Mouse (Mus musculus) liver, embryonic 13.5 days (tissue): ENCODE results near the gene Hoxd11. TPM values are rescaled to one million over a fixed set of nuclear protein-coding genes. Genes with fewer than 3 reads are reported as not detected.

Experiments
- ATAC-seq: fragments of 200-750 bp; cut with Nextera tagmentation; 2 replicates; pipeline ENCODE4 v1.8.0; 2017; ENCODE audit warnings: low read depth, mild to moderate bottlenecking, moderate number of reproducible peaks, moderate library complexity
- DNase-seq: peaks from one replicate; pipeline ENCODE4 v3.0.0; 2022
- H3K27ac ChIP-seq: fragments of 300-500 bp; sonication (generic); 2 replicates; pipeline ENCODE4 v1.5.1; 2015; ENCODE audit warnings: moderate library complexity, mild to moderate bottlenecking, inconsistent platforms
- H3K27me3 ChIP-seq: fragments of 300-500 bp; sonication (generic); 2 replicates; pipeline ENCODE4 v1.6.1; 2015; ENCODE audit warnings: mild to moderate bottlenecking, inconsistent platforms
- H3K36me3 ChIP-seq: fragments of 300-500 bp; sonication (generic); 2 replicates; pipeline ENCODE4 v1.6.1; 2015; ENCODE audit warnings: mild to moderate bottlenecking, inconsistent platforms
- H3K4me1 ChIP-seq: fragments of 300-500 bp; sonication (generic); replicated peaks from 2 replicates; pipeline ENCODE4 v1.6.1; 2015; ENCODE audit warnings: inconsistent platforms
- H3K4me2 ChIP-seq: fragments of 300-500 bp; sonication (generic); 2 replicates; pipeline ENCODE4 v1.6.1; 2015; ENCODE audit warnings: inconsistent platforms, mild to moderate bottlenecking, moderate library complexity
- H3K4me3 ChIP-seq: fragments of 300-500 bp; sonication (generic); replicated peaks from 2 replicates; pipeline ENCODE4 v1.5.1; 2015; ENCODE audit warnings: mild to moderate bottlenecking, inconsistent platforms
- H3K9ac ChIP-seq: fragments of 300-500 bp; sonication (generic); 2 replicates; pipeline ENCODE4 v1.6.1; 2015; ENCODE audit warnings: mild to moderate bottlenecking, inconsistent platforms
- H3K9me3 ChIP-seq: fragments of 300-500 bp; sonication (generic); replicated peaks from 2 replicates; pipeline ENCODE4 v1.6.1; 2016; ENCODE audit warnings: inconsistent platforms
- WGBS: fragments of 180-500 bp; shearing (Covaris S2); methylation state at CpG from one replicate; pipeline ENCODE4 v1.1.7; 2015; ENCODE audit not compliant: insufficient replicate concordance; 5-methylcytosine and 5-hydroxymethylcytosine counted together
- polyA plus RNA-seq: library from polyadenylated mRNA; unstranded; fragments of >200 nt; fragmentation: Nextera tagmentation; extraction: Ambion mirVana; gene quantifications from 2 replicates; pipeline ENCODE4 v1.2.1, GENCODE M21; 2015

The Hoxd11 gene
- polyA plus RNA-seq, 1 experiment from 2014 or later, result not detected

GRCm38 (mm10) chr2:74692808-74693431 is 13.6 kb downstream of the Hoxd11 start:
- peaks cover 99% of the 10 kb centered on the region for H3K27me3 ChIP-seq
- H3K27ac ChIP-seq, result no peak overlapping the region
- peaks cover 3% of the 10 kb centered on the region; the same call in 1 of the 2 replicates for H3K4me1 ChIP-seq
- no peak overlapping the region for H3K9ac ChIP-seq
- no peaks in the 10 kb centered on the region for H3K9me3 ChIP-seq
- no peak overlapping the region for H3K4me3 ChIP-seq
- H3K4me2 ChIP-seq, result no peak overlapping the region
- no peaks in the 10 kb centered on the region for H3K36me3 ChIP-seq
- DNase-seq, result no peak
- 2% methylated on average over 20 of the region's 20 CpGs for WGBS
- ATAC-seq, result no peak

- Histone ChIP-seq H3K9me3 (no peaks in the 10 kb centered on the region), H3K36me3 (no peaks in the 10 kb centered on the region), H3K4me2 (no peak overlapping the region), H3K27me3 (peaks cover 99% of the 10 kb centered on the region), H3K4me1 (peaks cover 6% of the 10 kb centered on the region; the same call in 1 of the 2 replicates), H3K27ac (no peak overlapping the region), H3K9ac (no peak overlapping the region), H3K4me3 (no peak overlapping the region)
- WGBS, result 11% methylated on average over 4 of the region's 4 CpGs
- ATAC-seq (no peak), DNase-seq (no peak)
Measured at GRCm38 (mm10) chr2:74693432-74693827, 14.1 kb downstream of the Hoxd11 start.

- Histone ChIP-seq H3K27me3 (peaks cover 99% of the 10 kb centered on the region), H3K4me3 (no peak overlapping the region), H3K4me2 (no peak overlapping the region), H3K27ac (no peak overlapping the region), H3K9ac (no peak overlapping the region), H3K4me1 (peaks cover 9% of the 10 kb centered on the region; the same call in 1 of the 2 replicates), H3K9me3 (no peaks in the 10 kb centered on the region), H3K36me3 (no peaks in the 10 kb centered on the region)
- DNase-seq (no peak), ATAC-seq (no peak)
- 2% methylated on average over 16 of the region's 16 CpGs for WGBS
Measured at GRCm38 (mm10) chr2:74694066-74694465, 14.7 kb downstream of the Hoxd11 start.

GRCm38 (mm10) chr2:74695383-74695782 is 16.0 kb downstream of the Hoxd11 start:
- DNase-seq (no peak), ATAC-seq (no peak)
- H3K27ac ChIP-seq, result no peak overlapping the region
- no peak overlapping the region for H3K4me2 ChIP-seq
- no peak overlapping the region for H3K9ac ChIP-seq
- WGBS, result 0% methylated on average over 1 of the region's 1 CpGs
- peaks cover 100% of the 10 kb centered on the region for H3K27me3 ChIP-seq
- no peaks in the 10 kb centered on the region for H3K9me3 ChIP-seq
- H3K4me3 ChIP-seq, result no peak overlapping the region
- H3K36me3 ChIP-seq, result no peaks in the 10 kb centered on the region
- peaks cover 9% of the 10 kb centered on the region; the same call in 1 of the 2 replicates for H3K4me1 ChIP-seq

- no peak overlapping the region for H3K9ac ChIP-seq
- 10% methylated on average over 7 of the region's 7 CpGs for WGBS
- H3K9me3 ChIP-seq, result no peaks in the 10 kb centered on the region
- ATAC-seq (no peak), DNase-seq (no peak)
- H3K4me3 ChIP-seq, result no peak overlapping the region
- H3K27ac ChIP-seq, result no peak overlapping the region
- no peak overlapping the region for H3K4me2 ChIP-seq
- peaks cover 9% of the 10 kb centered on the region; the same call in 1 of the 2 replicates for H3K4me1 ChIP-seq
- no peaks in the 10 kb centered on the region for H3K36me3 ChIP-seq
- peaks cover 100% of the 10 kb centered on the region for H3K27me3 ChIP-seq
Measured at GRCm38 (mm10) chr2:74695813-74696430, 16.6 kb downstream of the Hoxd11 start.

- Histone ChIP-seq H3K4me1 (peaks cover 9% of the 10 kb centered on the region; the same call in 1 of the 2 replicates), H3K9ac (no peak overlapping the region), H3K4me2 (no peak overlapping the region), H3K27ac (no peak overlapping the region), H3K36me3 (no peaks in the 10 kb centered on the region), H3K27me3 (peaks cover 100% of the 10 kb centered on the region), H3K9me3 (no peaks in the 10 kb centered on the region), H3K4me3 (no peak overlapping the region)
- no peak for ATAC-seq
- WGBS, result 5% methylated on average over 34 of the region's 34 CpGs
- no peak for DNase-seq
Measured at GRCm38 (mm10) chr2:74696442-74697335, 17.3 kb downstream of the Hoxd11 start.

GRCm38 (mm10) chr2:74697567-74698121 is 18.3 kb downstream of the Hoxd11 start, which contains the start of gene Hoxd9:
TSS of gene Hoxd9 (plus strand) at chr2:74697727.
- Histone ChIP-seq H3K27me3 (peaks cover 100% of the 10 kb centered on the region), H3K9ac (no peak within 1 kb of the TSS), H3K36me3 (no peaks in the 10 kb centered on the region), H3K27ac (no peak within 1 kb of the TSS), H3K4me2 (peak within 1 kb of the TSS; percentile 50), H3K9me3 (no peaks in the 10 kb centered on the region), H3K4me3 (peak within 1 kb of the TSS; percentile 38), H3K4me1 (peaks cover 9% of the 10 kb centered on the region; the same call in 1 of the 2 replicates)
- whole genome bisulfite sequencing, result under 1% methylated on average over 43 of the region's 43 CpGs
- ATAC-seq (no peak), DNase-seq (no peak)

GRCm38 (mm10) chr2:74698201-74699052 is 19.1 kb downstream of the Hoxd11 start:
- Histone ChIP-seq H3K4me1 (peaks cover 9% of the 10 kb centered on the region; the same call in 1 of the 2 replicates), H3K36me3 (no peaks in the 10 kb centered on the region), H3K9me3 (no peaks in the 10 kb centered on the region), H3K9ac (no peak overlapping the region), H3K4me2 (peak overlapping the region; percentile 50), H3K27ac (no peak overlapping the region), H3K4me3 (peak overlapping the region; percentile 38), H3K27me3 (peaks cover 100% of the 10 kb centered on the region)
- DNase-seq (no peak), ATAC-seq (no peak)
- under 1% methylated on average over 80 of the region's 86 CpGs for WGBS

GRCm38 (mm10) chr2:74699053-74699430 is 19.7 kb downstream of the Hoxd11 start:
- Histone ChIP-seq H3K27me3 (peaks cover 100% of the 10 kb centered on the region), H3K4me1 (peaks cover 9% of the 10 kb centered on the region; the same call in 1 of the 2 replicates), H3K4me3 (no peak overlapping the region), H3K9me3 (no peaks in the 10 kb centered on the region), H3K9ac (no peak overlapping the region), H3K27ac (no peak overlapping the region), H3K36me3 (no peaks in the 10 kb centered on the region), H3K4me2 (no peak overlapping the region)
- 3% methylated on average over 17 of the region's 17 CpGs for WGBS
- ATAC-seq (no peak), DNase-seq (no peak)

- H3K27me3 ChIP-seq, result peaks cover 100% of the 10 kb centered on the region
- H3K9me3 ChIP-seq, result no peaks in the 10 kb centered on the region
- no peak for DNase-seq
- H3K27ac ChIP-seq, result no peak overlapping the region
- no peak overlapping the region for H3K9ac ChIP-seq
- H3K4me2 ChIP-seq, result no peak overlapping the region
- peaks cover 13% of the 10 kb centered on the region for H3K4me1 ChIP-seq
- WGBS, result 9% methylated on average over 23 of the region's 23 CpGs
- H3K36me3 ChIP-seq, result no peaks in the 10 kb centered on the region
- ATAC-seq, result no peak
- no peak overlapping the region for H3K4me3 ChIP-seq
Measured at GRCm38 (mm10) chr2:74699664-74700545, 20.5 kb downstream of the Hoxd11 start.
